Mouse (Mus musculus): ENCODE results near the gene Plcxd1.
"Not testable (repeated sequence)": the region's sequence is repeated elsewhere in the genome, so short reads cannot be mapped to it uniquely, and the experiment has no call there.

Gene Plcxd1

GRCm38 (mm10) chr5:110107581-110108304 is 8.0 kb downstream of the Plcxd1 start, which contains the start of gene Gtpbp6:
Gene Gtpbp6 (minus strand): TSS chr5:110108197.
- peak; percentile 96 for DNase-seq

GRCm38 (mm10) chr5:110108305-110108628 is 8.5 kb downstream of the Plcxd1 start:
- no peak for DNase-seq

DNA sequence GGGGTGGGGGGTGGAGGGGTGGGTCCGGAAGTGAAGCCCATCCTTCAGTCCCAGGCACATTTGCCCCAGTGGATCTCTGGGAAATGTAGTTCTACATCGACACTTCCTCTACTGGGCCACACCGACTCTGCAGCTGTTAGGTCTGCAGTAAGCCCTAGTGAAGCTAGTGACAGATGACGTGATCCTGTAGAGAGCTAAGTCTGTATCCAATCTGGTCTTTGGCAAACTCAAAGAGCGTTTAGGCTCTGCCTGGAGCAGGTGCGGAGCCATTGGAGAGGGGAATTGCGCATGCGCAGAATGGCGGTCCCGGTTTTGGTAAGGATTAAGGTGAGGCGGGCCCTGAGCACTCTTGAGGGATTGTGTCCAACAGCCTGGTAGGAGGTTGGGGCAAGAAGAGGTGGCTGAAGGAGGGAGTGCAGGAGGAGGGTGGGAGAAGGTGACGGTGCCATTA is 10.2 kb downstream of the Plcxd1 start, which contains the start of gene Zfp605:
Gene Zfp605, plus strand, starts transcription at position 102 of the 451 bp plus-strand sequence.
- peak; percentile 91 for DNase-seq

- not testable (repeated sequence) for DNase-seq
These were observed 22.6 kb downstream of the Plcxd1 start for GRCm38 (mm10) chr5:110122380-110122779.

DNA sequence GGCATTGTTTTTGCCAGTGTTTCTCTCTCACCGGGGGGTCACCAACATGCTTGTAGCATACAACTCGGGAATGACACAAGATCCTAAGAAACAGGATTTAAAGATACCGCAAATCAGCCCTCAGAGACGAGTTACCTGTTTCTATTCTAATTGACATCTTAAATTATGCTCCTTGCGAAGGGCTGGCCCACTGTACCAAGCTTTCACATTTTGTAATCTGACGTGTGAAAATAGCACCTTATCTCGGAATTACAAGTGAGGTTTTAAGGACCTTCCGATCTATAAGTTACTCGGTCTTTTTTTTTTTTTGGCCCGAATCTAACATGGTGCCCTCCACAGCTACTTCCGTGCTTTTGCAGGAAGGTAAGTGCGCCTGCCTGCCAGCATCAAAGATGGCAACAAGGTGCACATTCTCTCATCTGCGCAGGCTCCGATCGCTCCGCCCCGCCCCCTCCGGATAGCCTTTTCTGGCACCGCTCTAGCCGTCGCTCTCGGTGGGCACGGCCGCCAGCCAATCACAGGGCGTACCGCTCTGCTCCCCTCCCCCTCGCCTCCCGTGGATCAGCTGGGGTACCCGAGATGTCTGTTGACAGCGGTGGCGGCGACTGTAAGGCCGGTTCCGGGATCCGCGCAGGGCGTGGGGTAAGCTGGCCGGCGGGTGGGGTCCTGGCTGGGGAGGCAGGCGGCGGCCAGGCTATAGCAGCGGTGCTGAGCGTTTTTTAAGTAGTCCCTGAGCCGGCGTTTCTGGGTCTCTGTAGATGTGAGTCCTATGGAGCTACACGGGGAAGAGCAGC is 35.7 kb downstream of the Plcxd1 start, which contains the start of gene Chfr:
Gene Chfr, plus strand, starts transcription at position 550 of the 794 bp plus-strand sequence.
- peak; percentile 99 for DNase-seq

- no peak for DNase-seq
These were observed 36.3 kb downstream of the Plcxd1 start for GRCm38 (mm10) chr5:110136087-110136464.

GRCm38 (mm10) chr5:110137816-110138215 is 38.0 kb downstream of the Plcxd1 start:
- no peak for DNase-seq

DNA sequence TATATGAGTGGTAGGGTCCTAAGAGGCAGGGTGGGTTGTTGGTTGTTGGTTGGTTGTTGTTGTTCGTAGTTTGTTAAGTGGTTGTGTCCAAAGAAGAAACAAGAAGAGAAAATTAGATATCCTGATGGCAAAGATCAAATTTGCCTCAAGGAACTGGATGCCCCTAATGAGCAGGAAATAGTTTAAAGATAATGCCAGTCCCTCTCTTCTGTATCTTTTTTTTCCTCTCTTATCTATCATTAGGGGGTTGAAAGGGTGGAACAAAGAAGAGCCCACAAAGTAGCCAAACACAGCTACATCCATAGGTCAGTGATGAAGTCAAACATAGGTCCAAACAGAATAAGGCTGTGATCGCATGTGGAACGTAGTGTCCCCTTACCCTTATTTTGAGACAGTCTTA is 39.6 kb downstream of the Plcxd1 start:
- DNase-seq, result no peak

- no peak for DNase-seq
These were observed 40.7 kb downstream of the Plcxd1 start for GRCm38 (mm10) chr5:110140424-110140823.

GRCm38 (mm10) chr5:110142309-110142708 is 42.5 kb downstream of the Plcxd1 start:
- no peak for DNase-seq

DNA sequence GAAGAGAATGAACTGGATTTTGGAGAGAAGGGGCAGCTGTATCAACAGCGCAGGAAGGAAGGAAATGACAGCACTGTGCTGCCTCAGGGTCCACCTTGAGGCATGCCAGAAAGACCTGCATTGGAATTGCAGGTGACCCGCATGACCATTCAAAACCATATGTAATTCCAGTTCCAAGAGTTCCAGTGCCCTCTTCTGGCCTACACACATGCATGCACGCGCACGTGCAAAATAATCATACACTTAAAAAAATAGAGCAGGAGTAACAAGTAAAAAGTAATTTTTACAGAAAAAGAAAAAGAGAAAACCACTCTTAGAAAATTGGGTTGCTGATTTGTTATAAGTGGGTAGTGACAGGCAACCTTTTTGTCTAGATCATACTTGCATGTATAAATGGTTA is 43.2 kb downstream of the Plcxd1 start:
- peak; percentile 33 for DNase-seq

Data from thymus, postnatal 4 days (tissue).